Mouse (Mus musculus) activated CD4-positive, CD25-positive, alpha-beta regulatory T cell, adult 4 months (primary cell): ENCODE measurements around the gene Tfap4. TPM values are rescaled to one million over a fixed set of nuclear protein-coding genes. Genes with fewer than 3 reads are reported as not detected.

ENCODE experiments used
- ATAC-seq: one replicate; pipeline ENCODE4 v1.8.0; 2017
- polyA plus RNA-seq, 2 experiments: library from polyadenylated mRNA; unstranded; fragments of 100-300 nt; shearing (Covaris generic); gene quantifications; one replicate each; pipeline ENCODE4 v1.2.1; 2017

The Tfap4 gene
- 1 to 10 TPM; 4.1 to 6.2 TPM for polyA plus RNA-seq

GRCm38 (mm10) chr16:4559715-4560144, at the start of gene Tfap4:
Gene Tfap4, minus strand, starts transcription at chr16:4559854.
- ATAC-seq = peak; percentile 15

- ATAC-seq = no peak
Measured at GRCm38 (mm10) chr16:4608532-4609059, 48.9 kb upstream of the Tfap4 start.

- ATAC-seq = peak; percentile 80
Measured at GRCm38 (mm10) chr16:4607818-4608531, 48.3 kb upstream of the Tfap4 start.

- ATAC-seq = no peak
Measured at GRCm38 (mm10) chr16:4606431-4607084, 46.9 kb upstream of the Tfap4 start.

DNA sequence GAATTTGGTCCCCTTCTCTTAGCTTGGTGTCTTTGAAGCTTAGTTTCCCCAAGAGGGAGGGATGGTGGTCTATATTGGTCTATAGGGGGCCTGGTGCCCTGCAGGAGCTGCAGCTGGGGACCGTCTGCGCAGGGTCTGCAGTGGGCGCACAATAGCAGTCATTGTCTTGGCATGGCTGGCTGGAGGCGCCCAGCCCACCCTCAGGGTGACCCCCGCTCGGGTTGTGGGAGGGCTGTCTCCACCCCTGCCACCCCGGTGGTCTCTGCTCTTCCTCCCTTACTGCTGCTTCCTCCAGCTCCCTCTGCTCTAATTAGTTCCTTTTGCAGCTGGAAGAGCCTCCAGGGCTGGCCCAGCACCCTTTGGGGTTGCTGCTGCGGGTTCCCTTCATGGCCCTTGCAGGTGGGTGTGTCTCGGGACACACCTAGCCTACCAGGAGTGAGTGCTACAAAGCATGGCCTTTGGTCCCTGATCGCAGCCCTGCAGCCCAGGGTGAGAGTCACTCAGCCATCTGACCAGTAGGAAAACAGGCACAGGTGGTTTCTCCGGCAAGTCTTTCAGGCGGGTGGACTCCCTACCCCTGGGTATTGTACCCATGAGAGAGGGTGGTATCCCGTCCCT, 46.0 kb upstream of the Tfap4 start:
- ATAC-seq = no peak

DNA sequence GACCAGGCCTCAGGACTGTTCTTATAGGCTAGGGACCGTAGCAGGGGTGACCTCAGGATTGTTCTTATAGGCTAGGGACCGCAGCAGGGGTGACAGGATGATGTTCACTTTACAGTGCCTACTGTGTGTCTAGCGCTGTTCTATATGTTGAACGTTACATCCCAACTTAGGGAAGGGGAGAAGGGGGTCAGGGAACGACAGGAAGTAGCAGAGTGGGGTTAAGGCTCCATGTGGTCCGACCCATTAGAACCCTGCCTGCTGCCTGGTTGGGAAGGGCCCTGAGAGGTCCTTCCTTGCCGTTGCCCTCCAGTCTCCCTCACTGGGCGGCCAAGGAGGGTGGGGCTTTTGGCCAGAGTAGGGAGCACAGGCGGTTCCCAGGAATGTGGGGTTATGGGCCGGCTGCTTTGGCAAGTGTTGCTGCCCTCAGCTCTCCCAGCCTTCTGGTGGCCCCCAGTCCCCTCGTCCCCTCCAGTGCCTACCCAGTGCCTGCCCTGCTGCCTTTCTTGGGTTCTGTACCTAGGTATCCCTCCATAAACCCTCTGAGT, 44.7 kb upstream of the Tfap4 start:
- ATAC-seq = no peak

DNA sequence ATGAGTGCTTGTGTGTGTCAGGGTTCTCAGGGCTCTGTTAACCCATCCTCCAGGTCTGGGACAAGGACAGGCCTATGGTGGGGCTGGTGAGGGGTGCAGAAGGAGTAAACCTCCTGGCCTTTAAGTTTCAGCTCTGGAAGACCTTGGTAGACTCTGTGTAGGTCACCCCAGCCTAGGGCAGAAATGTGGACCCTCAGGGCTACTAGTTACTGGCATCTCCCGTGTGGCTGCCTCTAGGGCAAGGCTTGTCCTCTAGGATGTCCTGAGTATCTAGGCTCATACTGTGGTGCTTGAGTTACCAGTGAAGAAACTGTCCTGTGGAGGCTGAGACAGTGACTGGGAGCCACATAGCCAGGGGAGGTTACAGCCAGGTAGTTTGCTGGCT, 43.8 kb upstream of the Tfap4 start:
- no peak for ATAC-seq

DNA sequence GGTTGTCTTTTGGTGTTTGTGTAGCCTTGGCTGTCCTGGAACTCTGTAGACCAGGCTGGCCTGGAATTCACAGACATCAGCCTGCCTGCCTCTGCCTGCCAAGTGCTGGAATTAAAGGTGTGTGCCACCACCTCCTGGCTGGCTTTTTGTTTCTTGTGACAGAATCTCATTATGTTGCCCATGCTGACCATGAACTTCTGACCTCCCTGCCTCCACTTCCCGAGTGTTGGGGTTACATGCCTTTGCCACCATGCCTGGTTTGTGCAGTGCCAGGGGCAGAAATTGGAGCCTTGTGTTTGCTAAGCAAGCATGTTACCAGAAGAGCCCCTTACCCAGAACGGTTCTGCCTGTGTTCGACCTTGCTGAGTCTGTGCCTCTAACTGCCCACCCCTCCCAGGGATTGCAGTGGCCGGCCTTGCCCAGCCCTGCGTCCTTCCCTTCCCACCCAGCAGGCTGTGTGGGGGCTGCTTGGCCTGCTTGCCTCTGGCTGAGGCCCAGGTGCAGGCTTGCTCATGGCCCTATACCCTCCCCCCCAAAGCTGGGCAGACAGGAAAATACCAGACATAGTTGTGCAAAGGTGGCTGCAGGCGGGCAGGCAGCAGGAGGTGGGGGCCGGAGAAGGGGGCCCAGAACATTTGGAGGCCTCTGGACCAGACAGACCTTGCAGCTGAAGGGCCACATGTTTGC, 43.3 kb upstream of the Tfap4 start:
- no peak for ATAC-seq

DNA sequence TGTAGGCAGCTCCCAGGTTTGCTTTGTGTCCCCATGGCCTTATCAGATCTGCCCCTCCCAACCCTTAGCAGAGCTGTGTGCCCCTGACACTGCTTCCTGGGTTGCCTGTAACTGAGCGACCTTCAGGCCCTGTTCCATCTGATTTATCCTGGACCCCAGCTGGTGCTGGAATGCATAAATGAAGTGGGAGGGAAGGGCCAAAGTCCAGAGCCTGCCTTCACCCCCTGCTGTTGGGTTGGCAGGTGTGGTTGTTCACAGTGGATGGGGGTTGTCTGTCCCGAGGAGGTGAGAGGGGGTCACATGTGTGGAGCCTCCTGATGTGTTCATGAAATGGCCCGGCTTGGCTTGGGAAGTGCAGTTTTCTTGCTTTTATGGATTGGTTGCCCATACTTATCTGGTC, 42.5 kb upstream of the Tfap4 start:
- ATAC-seq = no peak

GRCm38 (mm10) chr16:4600701-4601310, 41.2 kb upstream of the Tfap4 start:
- no peak for ATAC-seq

DNA sequence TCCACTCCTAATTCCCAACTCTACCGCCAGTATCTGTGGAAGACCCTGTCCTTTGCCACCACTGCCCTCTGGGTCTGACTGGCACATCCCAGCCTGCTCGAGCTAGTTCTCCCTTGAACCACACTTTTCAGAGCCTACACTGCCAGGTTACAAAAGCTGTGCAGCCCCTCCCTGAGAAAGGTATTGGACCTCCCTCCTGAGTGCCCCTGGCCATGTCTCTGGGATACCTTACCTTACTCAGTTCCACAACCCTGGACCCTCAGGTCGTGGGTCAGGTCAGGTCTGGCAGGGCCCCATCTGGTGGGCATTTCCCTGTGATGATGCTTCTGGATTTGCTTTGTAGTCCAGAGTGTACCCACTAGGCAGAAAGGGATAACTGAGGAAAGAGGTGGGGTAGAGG, 40.0 kb upstream of the Tfap4 start:
- ATAC-seq = no peak

DNA sequence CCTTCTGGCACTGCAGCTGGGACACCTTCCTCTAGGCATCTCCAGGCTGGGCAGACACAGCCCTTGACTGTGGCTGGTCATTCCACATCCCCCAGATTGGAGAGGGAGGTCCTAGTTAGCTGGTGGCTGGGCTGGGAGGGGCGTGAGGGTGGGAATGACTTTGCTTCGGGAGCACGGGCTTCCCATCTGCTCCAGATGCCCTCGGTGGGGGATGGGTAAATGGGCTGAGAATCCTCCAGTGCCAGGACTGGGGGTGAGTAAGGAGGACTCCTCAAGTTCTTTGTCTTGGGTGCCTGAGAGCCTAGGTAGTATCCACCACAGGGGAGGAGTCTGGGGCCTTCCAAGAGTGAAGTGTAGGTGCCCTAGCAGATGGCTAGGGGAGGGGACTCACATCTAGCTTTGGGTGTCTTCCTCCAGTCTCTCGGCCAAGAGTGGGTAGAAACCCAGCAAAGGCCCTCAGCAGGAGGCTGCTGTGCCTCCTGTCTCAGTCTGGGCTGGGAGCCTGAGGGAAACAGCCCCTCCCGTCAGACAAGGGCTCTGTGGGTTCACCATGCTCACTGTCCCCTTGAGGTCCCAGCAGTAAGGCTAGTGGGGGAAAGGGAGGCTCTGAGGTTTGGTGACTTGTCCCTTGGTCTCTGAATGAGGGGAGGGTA, 39.4 kb upstream of the Tfap4 start:
- ATAC-seq = no peak

DNA sequence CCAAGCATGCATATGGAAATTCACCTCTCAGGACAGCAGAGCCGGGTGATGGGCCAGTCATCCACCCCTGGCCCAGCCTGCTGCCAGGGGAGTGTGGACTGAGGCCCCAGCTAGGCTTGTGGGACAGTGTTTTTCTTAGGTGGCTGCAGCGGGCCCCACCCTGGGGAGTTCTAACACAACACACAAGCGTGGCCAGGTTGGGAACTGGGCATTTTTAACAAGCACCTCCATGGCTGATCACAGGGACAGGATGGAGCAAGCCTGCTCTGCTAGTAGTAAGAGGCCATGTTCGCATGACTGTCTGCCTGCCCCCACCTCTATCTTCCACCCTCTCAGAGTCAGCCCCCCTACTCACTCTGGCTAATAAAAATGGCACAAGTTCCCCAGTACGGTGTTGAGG, 38.4 kb upstream of the Tfap4 start:
- ATAC-seq = no peak

DNA sequence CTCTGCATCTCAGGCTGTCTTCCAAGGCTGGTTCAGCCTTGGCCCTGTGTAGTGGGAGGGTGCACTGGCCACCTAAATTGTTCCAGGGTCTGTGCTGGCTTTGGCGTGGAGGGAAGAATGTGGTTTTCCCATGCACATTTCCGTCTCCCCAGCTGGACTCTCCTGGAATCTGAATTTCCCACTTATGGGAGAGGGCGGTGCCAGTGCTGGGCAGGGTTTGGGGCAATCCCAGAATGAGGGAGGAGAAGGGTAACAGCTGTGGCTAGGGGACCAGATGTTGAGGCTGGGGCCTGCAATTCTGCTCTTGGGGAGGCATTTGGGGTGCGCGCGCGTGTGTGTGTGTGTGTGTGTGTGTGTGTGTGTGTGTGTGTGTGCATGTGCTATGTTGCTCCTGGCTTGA, 37.6 kb upstream of the Tfap4 start:
- ATAC-seq = no peak

- ATAC-seq = no peak
Measured at GRCm38 (mm10) chr16:4596836-4597235, 37.2 kb upstream of the Tfap4 start.

- no peak for ATAC-seq
Measured at GRCm38 (mm10) chr16:4596141-4596728, 36.6 kb upstream of the Tfap4 start.

- no peak for ATAC-seq
Measured at GRCm38 (mm10) chr16:4595527-4595963, 35.9 kb upstream of the Tfap4 start.

DNA sequence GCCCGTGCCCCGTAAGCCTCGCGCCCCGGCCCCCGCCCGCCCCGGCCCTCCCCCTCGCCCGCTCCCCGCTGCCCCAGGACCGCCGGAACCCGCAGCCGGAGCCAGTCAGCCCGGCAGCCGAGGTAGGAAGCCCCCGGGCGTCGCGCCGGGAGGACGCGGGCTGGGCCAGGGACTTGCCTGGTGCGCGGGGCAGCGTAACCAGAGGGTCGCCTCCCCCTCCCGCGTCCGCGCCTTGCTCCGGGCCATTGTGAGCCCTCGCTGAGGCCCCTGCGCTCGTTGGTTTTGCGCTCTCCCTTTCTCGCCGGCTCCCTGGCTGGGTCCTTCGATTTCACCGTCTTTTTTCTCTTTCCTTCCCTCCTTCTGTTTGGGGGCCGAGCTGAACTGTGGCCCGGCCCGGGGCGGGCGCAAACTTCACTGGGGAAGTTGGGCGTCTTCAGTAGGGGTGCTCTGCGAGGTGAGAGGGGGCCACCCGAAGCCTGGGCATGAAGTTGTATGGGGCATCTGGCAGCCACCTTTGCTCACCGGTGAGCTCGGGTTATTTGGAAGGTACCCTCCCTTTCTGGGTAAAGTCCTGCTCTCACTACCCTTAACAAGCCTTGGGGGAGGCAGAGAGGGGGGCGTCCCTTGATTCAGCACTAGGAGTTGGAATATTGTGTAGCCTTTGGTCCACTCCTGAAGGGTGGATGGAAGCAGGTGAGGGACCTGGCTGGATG, 35.3 kb upstream of the Tfap4 start:
- peak; percentile 44 for ATAC-seq

- peak; percentile 14 for ATAC-seq
Measured at GRCm38 (mm10) chr16:4593971-4594813, 34.5 kb upstream of the Tfap4 start, which contains the start of gene Glis2. Gene Glis2, plus strand, starts transcription at chr16:4594713.
